Mouse (Mus musculus) layer of hippocampus, adult 8-10 months (tissue): Measurements from ENCODE around the gene Crlf3. TPM values are rescaled to one million over a fixed set of nuclear protein-coding genes. Genes with fewer than 3 reads are reported as not detected.
"Not testable (repeated sequence)": the region's sequence is repeated elsewhere in the genome, so short reads cannot be mapped to it uniquely, and the experiment has no call there.

Source experiments
- DNase-seq, 2 experiments: peaks; one replicate each; pipeline ENCODE4 v3.0.0; 2022; ENCODE audit warnings: low spot score in 2 of 2
- total RNA-seq, 4 experiments: library from RNA; stranded (reverse); gene quantifications; 2 replicates each; pipeline ENCODE4 v1.2.4; 2022

The Crlf3 gene
- total RNA-seq, 4 experiments from 2014 or later, result 18.9 to 24.8 (median 22.4) TPM

DNA sequence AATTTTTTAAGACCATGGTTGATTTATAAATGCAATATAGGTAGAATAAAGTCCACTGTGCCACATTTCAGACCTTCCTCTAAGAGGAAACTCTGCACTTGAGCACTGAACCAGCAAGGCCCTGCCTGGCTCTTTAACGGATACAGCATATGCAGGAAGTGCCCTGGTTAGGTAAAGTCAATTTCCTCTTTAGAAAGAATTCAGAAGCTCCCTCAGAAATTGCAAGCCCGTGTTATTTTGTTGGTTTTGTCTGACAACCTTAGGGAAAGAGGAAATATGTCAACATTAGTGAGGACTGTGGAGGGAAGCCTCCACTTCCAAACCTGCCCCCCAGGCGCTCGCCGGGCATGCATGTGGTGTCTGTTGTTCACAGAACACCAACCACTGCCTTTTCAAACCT lies 13.2 kb downstream of the Crlf3 start:
- DNase-seq, result no peak

DNA sequence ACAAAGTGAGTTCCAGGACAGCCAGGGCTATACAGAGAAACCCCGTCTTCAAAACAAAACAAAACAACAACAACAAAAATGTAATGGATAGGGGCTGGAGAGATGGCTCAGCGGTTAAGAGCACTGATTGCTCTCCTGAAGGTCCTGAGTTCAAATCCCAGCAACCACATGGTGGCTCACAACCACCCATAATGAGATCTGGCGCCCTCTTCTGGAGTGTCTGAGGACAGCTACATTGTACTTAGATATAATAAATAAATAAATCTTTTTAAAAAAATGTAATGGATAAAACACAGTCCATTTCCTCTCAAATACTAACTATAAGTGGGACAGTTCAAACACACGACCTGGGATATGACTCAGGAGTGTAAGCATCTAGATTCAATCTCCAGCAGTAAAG lies 14.4 kb downstream of the Crlf3 start:
- not testable (repeated sequence) for DNase-seq

DNA sequence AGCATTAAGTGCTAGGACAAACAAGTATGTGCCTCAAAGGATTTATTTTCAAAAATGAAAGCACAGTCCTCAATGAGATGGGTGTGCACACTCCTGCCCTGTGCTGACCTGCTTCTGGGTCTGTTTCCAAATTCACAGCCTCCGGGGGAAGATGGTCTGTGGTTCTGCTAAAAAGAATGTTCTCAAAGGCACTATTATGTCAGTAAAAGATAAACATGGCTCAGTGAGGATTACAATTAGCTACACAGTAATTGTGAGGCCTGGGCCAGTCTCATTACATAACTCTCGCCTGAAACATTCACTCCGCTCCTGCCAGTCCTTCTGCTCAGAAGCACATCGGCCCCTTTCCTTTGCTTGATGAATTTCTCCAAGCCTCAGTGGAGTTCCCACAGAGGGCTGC lies 18.6 kb downstream of the Crlf3 start:
- DNase-seq, result peak; percentile 57 to 63

DNA sequence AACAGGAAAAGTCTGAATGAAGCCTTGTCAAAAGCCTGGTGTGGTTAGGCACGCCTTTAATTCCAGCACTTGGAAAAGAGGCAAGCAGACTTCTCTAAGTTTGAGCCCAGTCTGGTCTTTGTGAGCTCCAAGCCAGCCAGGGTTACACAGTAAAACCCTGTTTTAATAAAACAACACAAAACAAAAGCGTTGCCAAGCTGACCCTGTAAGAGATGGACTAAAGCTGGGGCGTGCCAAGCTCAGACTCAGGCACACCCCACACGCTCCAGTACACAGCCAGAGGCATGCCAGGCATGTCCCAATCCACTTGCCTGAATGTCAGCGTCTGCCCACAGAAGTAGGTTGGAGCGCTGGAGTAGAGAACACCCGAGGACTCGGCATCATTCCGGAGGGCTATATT lies 24.6 kb downstream of the Crlf3 start:
- DNase-seq, result no peak

DNA sequence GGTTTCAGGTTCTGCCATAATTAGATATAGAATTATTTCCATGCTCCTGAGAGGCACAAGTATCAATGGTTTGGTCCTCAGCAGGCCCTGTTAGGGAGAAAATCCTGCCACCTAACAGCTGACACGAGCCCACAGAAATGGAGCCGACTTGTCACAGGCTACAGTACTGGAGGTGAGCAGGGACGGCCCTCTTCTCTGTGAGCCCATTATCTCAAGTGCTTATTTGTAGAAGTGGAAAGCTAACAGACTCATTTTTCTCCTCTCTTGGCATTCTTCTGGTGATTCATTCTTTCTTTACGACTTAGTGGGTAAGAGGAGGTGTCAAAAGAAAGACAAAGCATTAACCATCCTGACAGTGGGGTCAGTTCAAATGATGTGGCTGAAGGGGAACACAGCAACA lies 26.1 kb downstream of the Crlf3 start:
- no peak for DNase-seq

DNA sequence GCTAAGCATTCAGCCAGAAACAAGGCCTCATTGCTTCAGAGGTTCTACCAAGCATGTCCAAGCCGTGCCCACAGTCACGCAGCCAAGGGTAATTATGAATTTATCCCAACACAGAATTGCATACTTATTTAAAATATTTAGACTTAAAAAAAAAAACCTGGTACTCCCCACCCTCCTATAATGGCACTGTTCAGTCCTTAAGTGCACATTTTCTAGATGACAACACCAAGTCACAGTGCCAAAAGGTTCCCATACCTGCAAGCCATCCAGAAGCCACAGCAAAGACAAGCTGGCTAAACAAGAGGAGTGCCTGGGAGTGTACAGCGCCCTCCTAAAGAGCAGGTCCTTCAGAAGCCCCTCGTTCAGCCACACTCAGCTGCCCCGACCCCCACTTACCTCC lies 27.6 kb downstream of the Crlf3 start:
- no peak for DNase-seq

DNA sequence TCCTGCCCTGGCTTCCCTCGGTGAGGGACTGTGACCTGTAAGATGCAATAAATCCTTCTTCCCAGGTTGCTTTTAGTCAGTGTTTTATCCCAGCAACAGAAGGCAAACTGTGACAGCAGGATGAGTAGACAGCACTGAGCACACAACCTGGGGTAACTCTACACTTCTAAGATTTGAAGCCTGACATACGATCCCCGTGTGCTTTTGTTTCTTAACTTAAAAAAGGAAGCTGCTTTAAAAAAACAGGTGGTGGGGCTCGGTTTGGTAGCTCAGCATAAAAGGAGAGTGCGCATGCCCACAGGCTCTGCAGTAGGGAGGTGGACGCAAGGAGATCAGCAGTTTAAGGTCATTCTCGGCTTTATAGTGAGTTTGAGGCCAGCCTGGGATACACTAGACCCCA lies 28.3 kb downstream of the Crlf3 start:
- no peak for DNase-seq

DNA sequence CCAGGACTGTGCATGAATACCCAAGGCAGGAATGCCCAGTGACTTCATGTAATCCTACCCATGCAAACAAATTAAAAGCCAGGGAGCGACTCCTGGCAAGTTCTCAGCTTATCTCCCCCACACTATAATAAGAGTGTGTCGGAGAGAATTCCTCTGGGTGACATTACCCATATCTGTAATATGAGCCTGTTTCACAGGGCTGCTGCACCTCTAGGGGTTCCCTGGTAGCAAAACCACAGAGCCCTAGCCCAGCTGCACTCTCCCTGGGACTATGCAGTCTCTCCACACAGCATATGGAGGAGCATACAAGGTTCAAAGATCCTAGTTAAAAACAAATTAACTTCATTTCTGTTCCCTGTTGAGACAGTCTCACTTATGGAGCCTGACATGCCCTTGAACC lies 30.7 kb downstream of the Crlf3 start:
- DNase-seq, result no peak

DNA sequence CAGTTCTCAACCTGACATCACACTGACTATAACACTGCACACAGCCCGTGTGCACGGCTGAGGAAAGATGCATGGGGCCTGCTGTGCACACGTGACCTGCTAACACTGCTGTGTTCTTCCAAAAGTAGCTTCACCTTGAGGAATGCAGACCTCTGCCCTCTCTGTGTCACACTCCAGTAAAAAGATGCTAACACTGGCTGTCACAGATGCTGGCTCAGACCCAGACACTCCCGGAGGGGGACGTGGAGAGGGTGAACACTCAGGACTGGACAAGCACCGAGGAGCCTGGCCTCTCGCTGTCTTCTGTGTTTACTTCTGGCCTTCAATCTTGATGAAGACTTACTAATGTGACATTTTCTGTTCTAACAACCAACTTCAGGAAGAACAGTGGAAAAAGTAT lies 33.9 kb downstream of the Crlf3 start:
- no peak for DNase-seq

DNA sequence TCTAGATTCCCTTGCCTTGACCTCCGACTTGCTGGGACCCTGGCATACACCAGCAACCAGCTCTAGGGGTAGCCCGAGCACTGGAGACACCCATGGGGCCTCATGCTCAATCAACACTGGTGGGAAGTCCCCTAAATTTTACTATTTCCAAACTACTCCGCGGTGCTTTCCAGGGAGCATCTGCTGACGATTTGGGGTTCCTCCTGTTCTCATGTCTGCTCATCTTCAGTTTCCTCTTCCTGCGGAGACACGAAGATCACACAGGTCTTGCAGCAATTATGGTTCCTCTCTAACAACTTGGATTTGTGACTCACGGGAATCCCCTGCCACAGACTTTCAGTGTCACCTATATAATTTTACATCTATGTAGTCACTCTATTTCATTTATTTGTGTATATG lies 37.4 kb downstream of the Crlf3 start:
- DNase-seq, result no peak

DNA sequence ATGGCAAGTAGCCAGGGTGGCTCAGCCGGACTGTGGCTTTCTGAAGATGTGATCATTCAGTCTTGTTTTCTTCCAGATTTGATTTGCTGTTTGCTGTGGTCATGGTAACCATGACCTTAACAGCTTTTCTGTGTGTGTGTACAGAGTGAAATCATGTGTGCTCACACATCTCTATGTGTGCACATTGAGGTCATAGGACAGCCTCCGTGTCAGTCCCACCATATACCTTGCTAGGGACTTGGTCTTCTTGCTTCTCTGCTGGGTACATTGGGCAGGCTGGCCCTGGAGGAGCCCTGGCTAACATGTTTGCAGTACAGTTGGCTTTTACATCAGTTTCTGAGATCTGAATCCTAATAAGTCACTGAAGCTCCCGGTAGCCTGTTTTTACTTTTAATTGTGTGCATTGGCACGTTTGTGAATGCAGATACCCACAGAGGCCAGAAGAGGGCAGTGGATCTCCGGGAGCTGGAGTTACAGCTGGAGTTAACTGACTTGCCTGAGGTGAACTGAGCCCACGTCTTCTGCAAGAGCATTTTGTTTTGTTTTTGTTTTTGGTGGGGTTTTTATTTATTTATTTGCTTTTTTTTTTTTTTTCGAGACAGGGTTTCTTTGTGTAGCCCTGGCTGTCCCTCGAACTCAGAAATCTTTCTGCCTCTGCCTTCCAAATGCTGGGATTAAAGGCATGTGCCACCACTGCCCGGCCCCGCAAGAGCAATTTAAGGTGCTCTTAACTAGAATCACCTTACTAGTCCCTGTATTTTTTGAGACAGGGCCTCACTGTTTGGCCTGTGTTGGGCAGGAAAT lies 38.0 kb downstream of the Crlf3 start:
- DNase-seq, result peak in 1 of 2 experiments; percentile 19

DNA sequence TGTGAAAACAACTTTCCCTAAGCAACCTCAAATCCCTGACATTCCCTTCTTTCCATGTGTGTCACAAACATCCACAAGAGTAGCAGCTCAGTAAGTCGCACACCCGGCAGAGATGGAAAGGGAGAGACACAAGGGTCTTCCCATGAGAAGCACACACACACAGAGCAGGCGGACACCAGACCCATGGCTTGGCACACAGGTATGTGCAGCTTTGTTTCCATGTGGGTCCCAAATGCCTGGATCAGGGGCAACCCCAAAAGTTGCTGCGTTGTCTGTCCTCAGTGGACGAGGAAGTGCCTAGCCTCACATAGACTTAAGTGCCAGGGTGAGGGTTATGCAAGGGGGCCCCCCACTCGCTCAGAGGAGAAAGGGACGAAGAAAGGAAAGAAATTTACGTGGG lies 43.3 kb downstream of the Crlf3 start:
- DNase-seq, result no peak

DNA sequence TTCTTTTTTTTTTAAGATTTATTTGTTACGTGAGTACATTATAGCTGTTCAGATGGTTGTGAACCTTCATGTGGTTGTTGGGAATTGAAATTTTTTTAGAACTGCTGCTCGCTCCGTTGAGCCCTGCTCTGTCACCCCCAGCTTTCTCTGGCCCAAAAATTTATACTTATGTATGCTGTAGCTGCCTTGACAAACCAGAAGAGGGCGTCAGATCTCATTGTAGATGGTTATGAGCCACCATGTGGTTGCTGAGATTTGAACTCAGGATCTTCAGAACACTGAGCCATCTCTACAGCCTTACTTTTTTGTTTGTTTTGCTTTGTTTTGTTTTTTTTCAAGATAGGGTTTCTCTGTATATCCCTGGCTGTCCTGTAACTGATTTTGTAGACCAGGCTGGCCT lies 59.5 kb downstream of the Crlf3 start:
- no peak for DNase-seq

DNA sequence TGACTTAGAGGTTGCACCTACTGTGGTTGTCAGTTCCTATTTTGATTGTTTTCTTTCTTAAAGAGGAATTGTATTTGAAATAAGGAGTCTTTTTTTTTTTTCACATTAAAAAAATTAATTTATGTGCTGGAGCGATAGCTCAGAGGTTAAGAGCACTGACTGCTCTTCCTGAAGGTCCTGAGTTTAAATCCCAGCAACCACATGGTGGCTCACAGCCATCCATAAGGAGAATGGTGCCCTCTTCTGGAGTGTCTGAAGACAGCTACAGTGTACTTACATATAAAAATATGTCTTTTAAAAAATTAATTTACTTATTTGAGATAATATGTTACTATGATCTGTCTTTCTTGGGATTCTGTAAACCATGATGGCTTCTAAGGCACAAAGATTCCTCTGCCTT lies 61.0 kb downstream of the Crlf3 start:
- no peak for DNase-seq

DNA sequence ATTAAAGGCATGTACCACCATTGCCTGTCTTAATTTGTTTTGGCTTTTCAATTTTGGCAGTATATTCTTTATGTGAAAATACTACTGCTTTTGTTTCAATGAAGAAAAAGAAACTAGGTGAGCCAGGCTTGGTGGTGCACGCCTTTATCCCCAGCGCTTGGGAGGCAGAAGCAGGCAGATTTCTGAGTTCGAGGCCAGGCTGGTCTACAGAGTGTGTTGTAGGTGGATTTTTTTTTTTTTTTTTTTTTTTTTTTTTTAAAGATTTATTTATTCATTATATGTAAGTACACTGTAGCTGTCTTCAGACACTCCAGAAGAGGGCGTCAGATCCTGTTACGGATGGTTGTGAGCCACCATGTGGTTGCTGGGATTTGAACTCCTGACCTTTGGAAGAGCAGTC lies 64.3 kb downstream of the Crlf3 start:
- not testable (repeated sequence) for DNase-seq

Other genes starting within 250 kb of the Crlf3 start
- gene Utp6, start 118.6 kb downstream of the Crlf3 start, total RNA-seq, result 10 to 100 TPM; 25.7 to 35.9 (median 28.6) TPM
- gene Suz12, start 87.9 kb downstream of the Crlf3 start, total RNA-seq, result 10 to 100 TPM; 35.1 to 45.0 (median 42.2) TPM
- gene Atad5, start 8.4 kb upstream of the Crlf3 start, total RNA-seq, result 1 to 10 TPM; 2.8 to 4.7 (median 3.3) TPM
- gene Tefm, start 61.2 kb upstream of the Crlf3 start, total RNA-seq, result 10 to 100 TPM; 10.1 to 12.9 (median 11.5) TPM
- 10 to 100 TPM in 2 of 4 experiments, 1 to 10 TPM in 2; 6.9 to 15.1 (median 9.9) TPM for gene Adap2, start 73.1 kb upstream of the Crlf3 start, total RNA-seq
- 1 to 10 TPM; 4.9 to 7.3 (median 5.6) TPM for gene Rnf135, start 102.9 kb upstream of the Crlf3 start, total RNA-seq
- 10 to 100 TPM; 61.3 to 76.0 (median 67.7) TPM for gene Rhot1, start 128.0 kb upstream of the Crlf3 start, total RNA-seq
- 10 to 100 TPM; 26.0 to 29.6 (median 28.2) TPM for gene Rhbdl3, start 219.9 kb upstream of the Crlf3 start, total RNA-seq